Mouse (Mus musculus): ENCODE results near the gene Prox2. TPM values are rescaled to one million over a fixed set of nuclear protein-coding genes. Genes with fewer than 3 reads are reported as not detected.

Gene Prox2
- polyA plus RNA-seq (2014; fragmentation: Illumina TruSeq; extraction: RNeasy Lipid Tissue Mini Kit (QIAGEN cat#74804); ENCODE audit: low read depth, low replicate concordance), result 2.2 TPM

DNA sequence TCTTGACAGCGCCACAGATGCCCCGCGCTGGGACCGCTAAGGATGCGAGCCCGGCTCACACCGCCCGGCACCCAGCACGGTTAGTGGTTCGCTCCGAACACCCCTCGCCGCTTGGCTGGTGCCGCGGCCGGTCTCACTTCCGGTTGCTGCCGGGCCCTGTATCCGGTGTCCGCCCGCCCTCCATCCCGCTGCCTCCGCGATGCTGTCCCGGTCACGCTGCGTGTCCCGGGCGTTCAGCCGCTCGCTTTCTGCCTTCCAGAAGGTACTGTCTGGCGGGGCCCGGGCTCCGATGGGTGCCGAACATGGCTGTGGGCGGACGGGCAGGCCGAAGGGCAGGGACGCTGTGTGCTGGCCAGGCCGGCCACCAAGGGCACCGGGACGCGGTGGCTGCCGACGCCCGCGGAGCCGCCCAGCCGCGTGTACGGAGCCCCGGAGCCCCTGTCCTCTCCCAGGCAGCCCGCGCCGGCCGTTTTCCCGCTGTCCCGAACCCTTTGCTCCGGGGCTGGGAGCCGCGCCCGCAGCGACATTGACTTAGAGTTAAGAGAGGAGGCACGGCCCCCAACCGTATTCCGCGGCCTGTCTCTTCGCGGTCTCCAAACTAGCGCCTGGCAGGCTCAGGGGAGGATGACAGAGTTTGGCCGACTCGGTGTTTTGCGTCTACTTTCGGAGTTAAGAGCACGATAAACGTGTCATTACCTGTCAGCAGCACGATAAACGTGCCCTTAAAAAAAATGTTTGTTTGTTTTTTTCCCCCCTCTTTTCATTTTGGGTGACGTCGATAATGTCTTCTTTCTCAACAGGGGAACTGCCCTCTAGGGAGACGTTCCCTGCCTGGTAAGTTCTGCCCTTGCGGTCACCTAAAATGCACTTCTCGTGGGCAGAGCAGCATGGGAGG lies at the start of gene Prox2, which contains the start of gene Dlst:
TSS of gene Prox2 (minus strand) at position 62 of the 895 bp plus-strand sequence.
TSS of gene Dlst (plus strand) at position 136 of the 895 bp plus-strand sequence.

DNA sequence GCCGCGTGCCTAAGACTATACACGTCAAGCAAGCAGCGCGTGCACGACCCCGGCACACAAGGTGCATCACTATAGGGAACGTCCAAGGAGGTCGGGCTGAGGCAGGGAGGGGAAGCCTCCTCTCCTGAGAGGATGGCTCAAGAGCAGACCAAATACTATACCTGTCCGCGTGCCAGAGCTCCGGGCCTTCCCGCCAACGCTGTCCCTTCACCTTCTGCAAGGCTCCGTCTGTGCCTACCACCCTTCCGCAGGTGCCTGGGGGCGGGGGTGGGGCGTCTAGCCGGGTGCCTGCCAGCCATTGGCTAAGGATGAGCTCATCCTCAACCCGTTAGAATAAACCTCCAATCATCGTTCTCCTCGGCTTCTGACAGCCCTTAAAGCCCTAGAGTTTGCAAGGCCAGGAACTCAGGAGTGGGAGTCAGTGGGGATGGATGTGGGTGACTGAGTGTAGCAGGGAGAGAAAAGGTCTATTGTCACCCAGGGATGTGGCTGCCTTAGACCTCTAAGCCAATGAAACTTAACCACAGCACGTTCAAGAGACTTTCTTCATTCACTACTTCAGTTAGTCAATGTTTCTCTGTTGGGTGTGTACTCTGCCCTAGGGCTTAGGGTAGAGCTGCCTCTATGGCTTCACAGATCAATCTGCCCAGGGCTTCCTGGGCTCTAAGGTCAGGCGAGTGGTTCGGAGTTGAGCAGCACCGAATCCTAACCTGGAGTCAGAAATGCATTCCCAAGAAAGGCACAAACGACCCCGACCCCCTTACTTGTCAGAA lies 40.6 kb upstream of the Prox2 start, which contains the start of gene Rps6kl1:
TSS of gene Rps6kl1 (minus strand) at position 263 of the 773 bp plus-strand sequence.

Other genes with a start within 250 kb of the Prox2 start
- gene Ltbp2, start 234.2 kb downstream of the Prox2 start, polyA plus RNA-seq (2014; fragmentation: Illumina TruSeq; extraction: RNeasy Lipid Tissue Mini Kit (QIAGEN cat#74804); ENCODE audit: low read depth, low replicate concordance), result 3.1 TPM
- gene Fcf1, start 139.9 kb downstream of the Prox2 start, polyA plus RNA-seq (2014; fragmentation: Illumina TruSeq; extraction: RNeasy Lipid Tissue Mini Kit (QIAGEN cat#74804); ENCODE audit: low read depth, low replicate concordance), result 53.0 TPM
- 31.0 TPM for gene Arel1, start 139.9 kb downstream of the Prox2 start, polyA plus RNA-seq (2014; fragmentation: Illumina TruSeq; extraction: RNeasy Lipid Tissue Mini Kit (QIAGEN cat#74804); ENCODE audit: low read depth, low replicate concordance)
- 23.5 TPM for gene Ylpm1, start 114.4 kb downstream of the Prox2 start, polyA plus RNA-seq (2014; fragmentation: Illumina TruSeq; extraction: RNeasy Lipid Tissue Mini Kit (QIAGEN cat#74804); ENCODE audit: low read depth, low replicate concordance)
- 505 TPM for gene Dlst, start 74 bp upstream of the Prox2 start, polyA plus RNA-seq (2014; fragmentation: Illumina TruSeq; extraction: RNeasy Lipid Tissue Mini Kit (QIAGEN cat#74804); ENCODE audit: low read depth, low replicate concordance)
- gene Rps6kl1, start 40.5 kb upstream of the Prox2 start, polyA plus RNA-seq (2014; fragmentation: Illumina TruSeq; extraction: RNeasy Lipid Tissue Mini Kit (QIAGEN cat#74804); ENCODE audit: low read depth, low replicate concordance), result 1.9 TPM
- 5.2 TPM for gene Pgf, start 67.0 kb upstream of the Prox2 start, polyA plus RNA-seq (2014; fragmentation: Illumina TruSeq; extraction: RNeasy Lipid Tissue Mini Kit (QIAGEN cat#74804); ENCODE audit: low read depth, low replicate concordance)
- 33.5 TPM for gene Eif2b2, start 108.7 kb upstream of the Prox2 start, polyA plus RNA-seq (2014; fragmentation: Illumina TruSeq; extraction: RNeasy Lipid Tissue Mini Kit (QIAGEN cat#74804); ENCODE audit: low read depth, low replicate concordance)
- 9.8 TPM for gene Mlh3, start 159.8 kb upstream of the Prox2 start, polyA plus RNA-seq (2014; fragmentation: Illumina TruSeq; extraction: RNeasy Lipid Tissue Mini Kit (QIAGEN cat#74804); ENCODE audit: low read depth, low replicate concordance)
- 37.1 TPM for gene Acyp1, start 177.7 kb upstream of the Prox2 start, polyA plus RNA-seq (2014; fragmentation: Illumina TruSeq; extraction: RNeasy Lipid Tissue Mini Kit (QIAGEN cat#74804); ENCODE audit: low read depth, low replicate concordance)
- 1.8 TPM for gene Zc2hc1c, start 177.8 kb upstream of the Prox2 start, polyA plus RNA-seq (2014; fragmentation: Illumina TruSeq; extraction: RNeasy Lipid Tissue Mini Kit (QIAGEN cat#74804); ENCODE audit: low read depth, low replicate concordance)
- 88.3 TPM for gene Nek9, start 228.6 kb upstream of the Prox2 start, polyA plus RNA-seq (2014; fragmentation: Illumina TruSeq; extraction: RNeasy Lipid Tissue Mini Kit (QIAGEN cat#74804); ENCODE audit: low read depth, low replicate concordance)

Data from heart, adult 10 weeks (tissue).